Mouse (Mus musculus) thymus, postnatal 14 days (tissue): ENCODE data around the gene Dnase2a.
A peak's percentile ranks its signal among the peaks of the same experiment; 100 is the strongest.
"Not testable (repeated sequence)": the region's sequence is repeated elsewhere in the genome, so short reads cannot be mapped to it uniquely, and the experiment has no call there.

ENCODE experiments used
- DNase-seq: peaks from one replicate; pipeline ENCODE4 v3.0.0; 2021

Gene Dnase2a

DNA sequence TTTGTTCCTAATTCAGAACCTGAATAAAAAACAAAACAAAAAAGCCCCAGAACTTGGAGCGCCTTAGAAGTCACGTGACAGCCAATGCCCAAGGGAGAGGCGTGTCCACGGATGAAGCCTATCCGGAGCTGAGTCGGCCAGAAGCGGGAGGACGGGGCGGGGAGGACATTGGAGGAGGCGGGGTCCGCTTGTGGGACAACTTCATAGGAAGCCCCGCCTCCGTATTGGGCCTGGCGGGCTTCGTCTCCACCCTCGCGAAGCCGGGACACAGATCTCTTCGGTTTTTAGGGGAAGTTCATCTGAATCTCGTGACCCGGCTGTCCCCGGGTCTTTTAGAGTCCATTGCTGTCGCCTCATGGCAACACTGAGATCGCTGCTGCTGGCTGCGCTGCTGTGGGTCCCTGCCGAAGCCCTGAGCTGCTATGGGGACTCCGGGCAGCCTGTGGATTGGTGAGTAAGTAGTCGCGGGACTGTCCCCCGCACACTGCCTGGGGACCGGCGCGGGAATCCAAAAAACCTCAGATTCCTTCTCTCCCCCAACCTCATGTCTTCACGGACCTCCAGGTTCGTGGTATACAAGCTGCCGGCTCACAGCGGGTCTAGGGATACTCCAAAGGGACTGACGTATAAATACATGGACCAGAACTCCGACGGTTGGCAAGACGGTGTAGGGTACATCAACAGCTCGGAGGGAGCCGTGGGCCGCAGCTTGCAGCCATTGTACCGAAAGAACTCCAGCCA, at the start of gene Dnase2a:
Gene Dnase2a (plus strand): TSS at position 140 of the 741 bp plus-strand sequence.
- DNase-seq: peak; percentile 81

DNA sequence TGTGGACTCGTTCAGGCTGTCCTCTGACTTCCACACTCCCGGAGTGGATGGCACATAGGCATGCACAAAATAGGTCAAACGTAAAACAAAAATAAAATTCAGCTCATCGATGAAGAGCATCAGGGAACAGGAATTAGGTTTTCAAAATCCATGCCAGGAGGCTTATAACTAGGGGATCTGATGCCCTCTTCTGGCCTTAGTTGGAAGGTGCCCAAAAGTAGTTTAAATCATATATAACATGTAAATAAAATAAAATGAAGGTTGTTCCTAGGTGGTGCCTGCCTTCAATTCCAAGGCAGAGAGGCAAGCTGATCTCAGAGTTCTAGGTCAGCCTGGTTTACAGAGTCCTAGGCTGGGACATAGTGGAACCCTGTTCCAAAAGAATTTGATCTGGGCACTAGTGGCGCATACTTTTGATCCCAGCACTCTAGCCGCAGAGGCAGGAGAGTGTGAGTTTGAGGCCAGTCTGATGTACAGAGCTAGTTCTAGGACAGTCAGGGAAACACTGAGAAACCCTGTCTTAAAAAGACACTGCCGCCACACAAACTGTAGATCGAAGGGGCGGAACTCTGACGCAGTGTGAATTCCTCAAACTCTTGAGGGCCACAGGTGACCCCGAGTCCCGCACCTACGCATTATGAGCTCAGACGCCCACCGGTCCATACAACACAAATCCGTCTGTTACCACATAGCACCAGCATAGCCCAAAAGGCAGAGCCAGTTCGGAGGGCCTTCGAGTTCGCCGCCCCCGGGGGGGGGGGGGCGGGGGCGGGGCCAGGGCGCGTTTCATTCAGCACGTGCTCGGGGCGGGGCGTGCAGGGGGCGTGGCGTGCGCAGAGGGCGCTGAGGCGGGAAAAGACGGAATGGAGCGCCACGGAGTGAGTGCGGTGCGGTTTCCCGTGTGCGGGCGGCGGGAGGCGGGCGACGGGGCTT, 36.7 kb upstream of the Dnase2a start, which contains the start of gene Syce2:
Gene Syce2 (plus strand): TSS at position 736 of the 933 bp plus-strand sequence.
- DNase-seq: peak; percentile 91

GRCm38 (mm10) chr8:84872309-84872965, 35.9 kb upstream of the Dnase2a start:
- peak; percentile 46 for DNase-seq

GRCm38 (mm10) chr8:84873016-84873415, 35.3 kb upstream of the Dnase2a start:
- no peak for DNase-seq

GRCm38 (mm10) chr8:84874339-84874738, 34.0 kb upstream of the Dnase2a start:
- no peak for DNase-seq

DNA sequence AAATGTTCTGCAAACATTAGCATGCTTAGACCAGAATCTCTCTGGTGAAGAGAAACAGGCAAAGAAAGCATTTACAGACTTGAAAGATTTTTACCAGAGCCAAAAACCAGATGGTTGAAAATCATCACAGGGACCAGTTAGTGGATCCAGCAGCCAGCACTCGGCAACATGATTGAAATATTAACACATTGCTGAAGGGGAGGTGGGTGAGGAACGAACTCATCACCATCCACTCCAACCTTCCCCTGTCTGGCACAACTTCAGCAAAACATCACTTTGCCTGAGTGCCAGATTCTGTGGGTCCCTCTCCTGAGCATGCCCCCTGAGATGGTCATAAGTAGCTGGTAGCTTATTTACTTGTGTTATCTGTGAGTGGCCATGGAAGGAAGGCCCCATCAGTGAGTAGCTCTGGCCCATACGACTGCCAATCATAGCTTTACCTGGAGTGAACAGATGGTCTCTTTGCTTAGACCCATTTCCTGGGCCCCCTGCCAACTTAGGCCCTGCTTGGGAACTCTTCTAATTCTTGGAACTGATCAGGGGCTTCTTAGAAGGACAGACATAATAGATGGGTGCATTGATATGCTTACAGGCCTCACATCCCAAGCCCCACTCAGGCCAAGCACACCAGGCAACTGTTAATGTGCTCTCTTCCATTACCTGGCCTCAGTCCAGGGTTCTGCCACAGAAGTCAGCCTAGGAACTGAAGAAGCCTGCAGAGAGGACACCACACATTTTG, 30.9 kb upstream of the Dnase2a start:
- no peak for DNase-seq

DNA sequence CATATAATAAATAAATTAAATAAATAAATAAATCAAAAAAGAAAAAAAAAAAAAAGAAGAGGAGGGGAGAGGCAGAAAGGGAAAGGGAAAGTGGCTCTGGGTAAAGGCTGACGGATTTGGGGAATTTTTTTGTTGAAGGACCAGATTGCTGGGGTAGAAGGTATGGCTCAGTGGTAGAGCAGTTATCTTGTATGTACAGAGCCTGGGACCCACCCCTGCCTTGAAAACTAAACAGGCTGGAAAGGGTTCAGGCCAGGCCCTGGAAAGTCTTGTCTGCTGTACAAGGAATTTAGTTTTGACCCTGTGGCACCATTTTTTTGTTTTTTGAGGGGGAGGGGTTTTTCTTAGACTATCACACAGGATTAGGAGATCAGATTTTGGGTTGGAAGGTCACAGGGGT, 29.4 kb upstream of the Dnase2a start:
- no peak for DNase-seq

DNA sequence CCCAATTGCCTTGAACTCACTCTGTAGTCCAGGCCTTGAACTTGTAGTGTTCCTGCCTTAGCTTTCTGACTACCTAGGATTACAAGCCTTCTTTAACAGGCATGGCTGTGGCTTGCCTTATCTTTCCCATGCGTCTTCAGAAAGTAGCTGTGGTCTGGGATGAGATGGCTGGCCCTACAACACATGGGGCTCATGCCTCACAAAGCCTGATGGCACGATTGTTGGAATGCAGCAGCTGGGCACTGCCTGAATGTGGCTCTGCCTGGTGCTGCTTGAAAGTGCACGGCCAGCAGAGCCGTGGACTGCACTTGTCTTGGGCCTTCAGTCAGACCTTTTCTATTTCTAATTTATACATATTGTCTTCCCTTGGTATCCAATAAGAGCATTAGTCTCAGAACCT, 23.6 kb upstream of the Dnase2a start:
- no peak for DNase-seq

GRCm38 (mm10) chr8:84888280-84888679, 20.1 kb upstream of the Dnase2a start:
- DNase-seq: no peak

- no peak for DNase-seq
These were observed 19.2 kb upstream of the Dnase2a start for GRCm38 (mm10) chr8:84889141-84889540.

DNA sequence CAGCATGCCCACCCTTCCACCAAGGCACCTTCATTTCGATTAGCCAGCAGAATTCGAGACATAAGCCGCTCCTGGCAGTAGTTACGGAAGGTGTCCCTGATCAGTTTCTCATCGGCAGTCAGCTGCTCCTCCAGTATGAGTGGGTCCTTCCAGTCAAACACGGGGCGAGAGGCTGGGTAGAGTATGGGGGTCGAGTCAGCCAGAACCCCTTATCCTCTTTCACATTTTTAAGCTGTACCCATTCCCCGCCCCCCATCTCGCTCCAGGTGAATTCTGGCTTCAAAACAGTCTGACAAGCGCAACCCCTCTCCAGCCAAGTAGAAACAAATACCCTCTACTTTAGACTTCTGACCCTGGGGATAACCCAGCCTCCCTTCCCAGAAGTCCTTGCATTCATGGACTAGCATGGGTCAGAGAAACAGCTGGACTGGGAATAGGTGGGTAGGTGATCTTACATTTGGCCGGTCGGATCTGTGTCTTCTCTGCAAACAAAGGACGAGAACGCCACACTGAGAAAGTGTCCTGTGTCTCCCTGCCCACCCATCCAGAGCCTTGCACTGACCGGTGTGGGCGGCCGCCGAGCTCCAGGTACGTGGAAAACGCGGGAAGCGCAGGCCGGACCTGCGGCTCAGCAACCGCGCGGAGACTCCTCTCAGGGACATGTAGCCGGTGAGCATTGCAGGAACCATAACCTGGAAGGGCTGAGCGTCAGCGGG, 15.2 kb upstream of the Dnase2a start:
- no peak for DNase-seq

- peak; percentile 88 for DNase-seq
These were observed 14.6 kb upstream of the Dnase2a start, which contains the start of gene Gcdh for GRCm38 (mm10) chr8:84893709-84894134. Gcdh (minus strand) TSS chr8:84893921.

GRCm38 (mm10) chr8:84895963-84896362, 12.4 kb upstream of the Dnase2a start:
- no peak for DNase-seq

DNA sequence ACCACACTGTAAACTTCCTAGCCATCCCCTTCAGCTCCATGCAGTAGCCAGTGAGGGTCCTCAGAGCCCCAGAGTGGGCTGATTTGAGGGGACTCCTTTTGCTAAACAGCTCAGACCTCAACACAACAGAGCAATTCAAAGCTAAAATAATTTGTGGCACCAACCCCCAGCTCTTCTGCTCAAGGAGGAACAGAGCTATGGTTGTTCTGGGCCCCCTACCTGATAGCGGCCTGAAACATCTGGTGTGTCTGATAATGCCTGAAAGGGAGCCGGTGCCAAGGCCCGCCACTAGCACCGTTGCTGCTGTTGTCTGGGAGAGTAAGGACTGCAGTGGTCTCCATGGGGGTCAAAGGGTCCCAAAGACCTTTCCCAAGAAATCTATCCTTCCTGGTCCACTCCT, 7.3 kb upstream of the Dnase2a start:
- no peak for DNase-seq

DNA sequence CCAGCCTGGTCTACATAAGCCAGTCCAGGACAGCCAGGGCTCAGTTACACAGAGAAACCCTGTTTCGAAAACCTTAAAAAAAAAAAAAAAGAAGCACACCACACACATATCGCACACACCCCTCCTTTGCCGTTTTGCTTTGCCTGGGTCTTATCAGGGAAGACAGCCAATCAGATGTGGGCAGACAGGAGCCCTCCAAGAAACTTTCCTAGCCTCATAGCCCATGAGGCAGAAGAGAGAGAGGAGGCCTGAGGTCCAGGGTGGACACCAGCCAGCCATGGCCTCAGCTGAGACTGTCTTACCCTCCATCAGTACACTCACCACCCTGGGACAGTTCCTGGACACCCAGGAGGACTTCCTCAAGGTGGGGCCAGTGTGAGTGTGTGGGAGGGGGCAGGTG, 6.6 kb upstream of the Dnase2a start, which contains the start of gene Klf1:
Gene Klf1 (plus strand): TSS at position 177 of the 400 bp plus-strand sequence.
- no peak for DNase-seq

- DNase-seq: no peak
These were observed 5.9 kb upstream of the Dnase2a start for GRCm38 (mm10) chr8:84902367-84902919.

DNA sequence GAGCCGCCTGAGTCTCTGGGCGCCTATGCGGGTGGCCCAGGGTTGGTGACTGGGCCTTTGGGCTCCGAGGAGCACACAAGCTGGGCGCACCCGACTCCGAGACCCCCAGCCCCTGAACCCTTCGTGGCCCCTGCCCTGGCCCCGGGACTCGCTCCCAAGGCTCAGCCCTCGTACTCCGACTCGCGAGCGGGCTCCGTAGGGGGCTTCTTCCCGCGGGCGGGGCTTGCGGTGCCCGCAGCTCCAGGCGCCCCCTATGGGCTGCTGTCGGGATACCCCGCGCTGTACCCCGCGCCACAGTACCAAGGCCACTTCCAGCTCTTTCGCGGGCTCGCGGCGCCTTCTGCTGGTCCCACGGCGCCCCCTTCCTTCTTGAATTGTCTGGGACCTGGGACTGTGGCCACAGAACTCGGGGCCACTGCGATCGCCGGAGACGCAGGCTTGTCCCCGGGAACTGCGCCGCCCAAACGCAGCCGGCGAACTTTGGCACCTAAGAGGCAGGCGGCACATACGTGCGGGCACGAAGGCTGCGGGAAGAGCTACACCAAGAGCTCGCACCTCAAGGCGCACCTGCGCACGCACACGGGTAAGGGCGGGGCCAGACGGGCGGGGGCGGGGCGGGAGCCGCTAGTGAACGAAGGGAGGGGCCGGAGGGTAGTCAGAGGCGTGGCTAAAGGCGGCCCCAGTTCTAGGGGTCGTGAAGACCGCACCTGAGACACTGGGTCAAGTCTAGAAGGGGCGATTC, 5.3 kb upstream of the Dnase2a start:
- DNase-seq: peak; percentile 98

DNA sequence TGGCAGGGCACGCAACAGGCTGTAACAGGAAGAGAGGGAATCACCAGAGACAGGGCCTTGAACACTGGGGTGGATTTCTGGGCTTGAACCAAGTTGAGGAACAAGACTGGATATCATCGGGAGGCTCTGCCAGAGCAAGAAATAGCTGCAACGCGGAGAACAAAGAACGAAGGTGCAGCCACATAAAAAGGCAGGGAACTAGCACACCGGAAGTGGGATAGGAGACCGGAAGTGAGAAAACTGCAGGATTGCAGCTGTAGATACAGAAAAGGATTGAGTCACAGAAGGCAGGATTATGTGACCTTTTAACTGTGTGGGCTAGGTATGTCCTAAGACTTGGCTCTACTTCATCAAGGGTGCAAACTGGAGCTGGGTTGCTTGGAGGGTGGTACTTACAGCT, 4.0 kb upstream of the Dnase2a start:
- DNase-seq: peak; percentile 16

GRCm38 (mm10) chr8:84907037-84907436, 1.3 kb upstream of the Dnase2a start:
- DNase-seq: no peak

DNA sequence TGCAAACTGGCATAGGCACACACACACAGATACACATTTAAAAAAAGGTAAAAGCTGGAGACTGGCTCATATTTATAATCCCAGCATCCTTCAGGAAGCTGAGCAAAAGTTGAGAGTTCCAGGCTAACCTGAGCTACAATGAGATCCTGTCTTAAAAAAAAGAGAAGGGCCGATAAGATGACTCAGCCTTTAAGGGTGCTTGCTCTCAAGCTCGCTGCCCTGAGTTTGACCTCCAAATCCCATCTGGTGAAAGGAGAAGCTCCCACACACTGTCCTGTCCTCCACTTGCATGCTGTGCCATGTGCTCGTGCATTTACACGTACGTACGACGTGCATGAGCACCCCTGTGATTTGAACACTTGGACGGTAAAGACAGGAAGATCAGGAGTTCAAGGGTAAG, 867 bp upstream of the Dnase2a start:
- no peak for DNase-seq

- DNase-seq: not testable (repeated sequence)
These were observed 381 bp upstream of the Dnase2a start for GRCm38 (mm10) chr8:84907979-84908378.
